Mouse (Mus musculus): ENCODE measurements at regions not wholly inside any gene's neighbourhood (a gene's known extent, or its start where the extent isn't known, plus 50 kb on each side); places are given as distances from the start of the nearest gene placed in this dataset.

- no peak for DNase-seq (ENCODE audit: low spot score in 2 of 2)
Observed at GRCm38 (mm10) chr14:76641752-76642529, 85.3 kb upstream of the Serp2 start.

- no peak for DNase-seq (ENCODE audit: low spot score in 2 of 2)
Observed at GRCm38 (mm10) chr14:76633170-76633569, 76.5 kb upstream of the Serp2 start.

- DNase-seq (ENCODE audit: low spot score in 2 of 2) = no peak
Observed at GRCm38 (mm10) chr14:76632763-76633162, 76.1 kb upstream of the Serp2 start.

GRCm38 (mm10) chr14:76631740-76632139, 75.1 kb upstream of the Serp2 start:
- DNase-seq (ENCODE audit: low spot score in 2 of 2) = peak; percentile 57 to 66

- no peak for DNase-seq (ENCODE audit: low spot score in 2 of 2)
Observed at GRCm38 (mm10) chr14:76631181-76631580, 74.5 kb upstream of the Serp2 start.

- no peak for DNase-seq (ENCODE audit: low spot score in 2 of 2)
Observed at GRCm38 (mm10) chr14:76629913-76630478, 73.3 kb upstream of the Serp2 start.

- DNase-seq (ENCODE audit: low spot score in 2 of 2) = no peak
Observed at GRCm38 (mm10) chr14:76628182-76628892, 71.6 kb upstream of the Serp2 start.

GRCm38 (mm10) chr14:76625589-76626368, 69.1 kb upstream of the Serp2 start:
- DNase-seq (ENCODE audit: low spot score in 2 of 2) = no peak

- no peak for DNase-seq (ENCODE audit: low spot score in 2 of 2)
Observed at GRCm38 (mm10) chr14:76624626-76625378, 68.1 kb upstream of the Serp2 start.

- DNase-seq (ENCODE audit: low spot score in 2 of 2) = no peak
Observed at GRCm38 (mm10) chr14:76623371-76623988, 66.8 kb upstream of the Serp2 start.

- DNase-seq (ENCODE audit: low spot score in 2 of 2) = no peak
Observed at GRCm38 (mm10) chr14:76622634-76623291, 66.1 kb upstream of the Serp2 start.

GRCm38 (mm10) chr14:76619038-76619409, 62.3 kb upstream of the Serp2 start:
- no peak for DNase-seq (ENCODE audit: low spot score in 2 of 2)

GRCm38 (mm10) chr14:76618331-76619037, 61.8 kb upstream of the Serp2 start:
- DNase-seq (ENCODE audit: low spot score in 2 of 2) = no peak

GRCm38 (mm10) chr14:76617889-76618288, 61.2 kb upstream of the Serp2 start:
- no peak for DNase-seq (ENCODE audit: low spot score in 2 of 2)

- no peak for DNase-seq (ENCODE audit: low spot score in 2 of 2)
Observed at GRCm38 (mm10) chr14:76617447-76617846, 60.8 kb upstream of the Serp2 start.

GRCm38 (mm10) chr14:76616367-76616683, 59.6 kb upstream of the Serp2 start:
- DNase-seq (ENCODE audit: low spot score in 2 of 2) = no peak

- DNase-seq (ENCODE audit: low spot score in 2 of 2) = no peak
Observed at GRCm38 (mm10) chr14:76615603-76616366, 59.1 kb upstream of the Serp2 start.

- DNase-seq (ENCODE audit: low spot score in 2 of 2) = no peak
Observed at GRCm38 (mm10) chr14:76615182-76615581, 58.5 kb upstream of the Serp2 start.

- no peak for DNase-seq (ENCODE audit: low spot score in 2 of 2)
Observed at GRCm38 (mm10) chr14:76614682-76615081, 58.0 kb upstream of the Serp2 start.

All from gastrocnemius, adult 8-10 months (tissue).